Mouse (Mus musculus) kidney, postnatal 0 days (tissue): ENCODE data around the gene Sap30l. TPM values are rescaled to one million over a fixed set of nuclear protein-coding genes. Genes with fewer than 3 reads are reported as not detected.
A peak's percentile ranks its signal among the peaks of the same experiment; 100 is the strongest.

Experiments used
- ATAC-seq: fragments of 200-750 bp; cut with Nextera tagmentation; replicated peaks from 2 replicates; pipeline ENCODE4 v1.8.0; 2017; ENCODE audit warnings: low read depth, moderate number of reproducible peaks, moderate TSS enrichment, moderate library complexity; ENCODE audit not compliant: low FRiP score
- DNase-seq: peaks from one replicate; pipeline ENCODE4 v3.0.0-alpha.2; 2016; ENCODE audit warnings: low spot score
- H3K27ac ChIP-seq: fragments of 300-500 bp; sonication (generic); 2 replicates; pipeline ENCODE4 v1.5.1; 2014; ENCODE audit warnings: mild to moderate bottlenecking
- H3K27me3 ChIP-seq: fragments of 300-500 bp; sonication (generic); 2 replicates; pipeline ENCODE4 v1.6.1; 2014; ENCODE audit warnings: low read length, mixed read lengths; ENCODE audit not compliant: insufficient read depth
- H3K36me3 ChIP-seq: fragments of 300-500 bp; sonication (generic); 2 replicates; pipeline ENCODE4 v1.6.1; 2014; ENCODE audit warnings: low read length, mixed read lengths; ENCODE audit not compliant: insufficient read depth
- H3K4me1 ChIP-seq: fragments of 300-500 bp; sonication (generic); replicated peaks from 2 replicates; pipeline ENCODE4 v1.6.1; 2014; ENCODE audit warnings: antibody characterized with exemption, low read length, mixed read lengths; ENCODE audit not compliant: insufficient read depth
- H3K4me2 ChIP-seq: fragments of 300-500 bp; sonication (generic); 2 replicates; pipeline ENCODE4 v1.6.1; 2014; ENCODE audit warnings: mild to moderate bottlenecking, low read length, moderate library complexity, mixed read lengths
- H3K4me3 ChIP-seq: fragments of 300-500 bp; sonication (generic); replicated peaks from 2 replicates; pipeline ENCODE4 v1.5.1; 2014; ENCODE audit warnings: low read depth, low read length
- H3K9ac ChIP-seq: fragments of 300-500 bp; sonication (generic); 2 replicates; pipeline ENCODE4 v1.6.1; 2014; ENCODE audit warnings: low read depth, low read length
- H3K9me3 ChIP-seq: fragments of 300-500 bp; sonication (generic); replicated peaks from 2 replicates; pipeline ENCODE4 v1.6.1; 2016; ENCODE audit warnings: low read length, inconsistent platforms, mixed read lengths
- CTCF ChIP-seq: IDR thresholded peaks from 2 replicates; pipeline ENCODE4 v1.5.1; 2016; ENCODE audit warnings: antibody characterized with exemption, low read depth, mild to moderate bottlenecking, moderate library complexity
- WGBS: fragments of 180-500 bp; shearing (Covaris S2); extraction: QIAGEN DNeasy Blood & Tissue Kit; methylation state at CpG from one replicate; pipeline ENCODE4 v1.1.7; 2014; 5-methylcytosine and 5-hydroxymethylcytosine counted together
- polyA plus RNA-seq: library from polyadenylated mRNA; unstranded; fragments of >200 nt; fragmentation: Nextera tagmentation; extraction: Ambion mirVana; gene quantifications from 2 replicates; pipeline ENCODE4 v1.2.1, GENCODE M21; 2015

Sap30l gene
- polyA plus RNA-seq, 1 experiment from 2014 or later: 19.1 TPM

DNA sequence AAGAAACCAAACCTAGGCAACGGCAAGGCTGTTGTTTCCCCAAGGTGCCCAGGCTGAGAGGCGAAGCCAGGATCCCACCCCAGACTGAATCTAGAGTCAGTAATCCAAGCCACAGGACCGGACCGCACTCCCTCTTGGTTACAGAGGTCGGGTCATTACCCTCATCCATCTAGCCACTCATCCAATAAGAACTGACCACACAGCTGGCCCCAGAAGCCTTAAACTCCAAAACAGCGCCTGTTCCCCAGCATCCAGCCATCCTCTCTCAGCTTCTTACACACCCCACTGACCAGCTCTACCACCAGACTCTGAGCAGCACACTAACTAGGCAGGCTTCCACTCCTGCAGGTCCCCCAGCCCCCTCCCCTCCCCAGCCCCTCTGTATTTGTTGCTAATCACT, 6.4 kb upstream of the Sap30l start:
- DNase-seq (peak; percentile 66), ATAC-seq (peak; percentile 49)
- H3K4me3 ChIP-seq: no peak overlapping the region
- H3K9me3 ChIP-seq: no peaks in the 10 kb centered on the region
- TF ChIP-seq CTCF: no peak
- no peak overlapping the region for H3K4me2 ChIP-seq
- H3K4me1 ChIP-seq: no peaks in the 10 kb centered on the region
- no peak overlapping the region for H3K9ac ChIP-seq
- WGBS: 26% methylated on average over 6 of the region's 6 CpGs
- H3K36me3 ChIP-seq: no peaks in the 10 kb centered on the region
- H3K27ac ChIP-seq: no peak overlapping the region
- no peaks in the 10 kb centered on the region for H3K27me3 ChIP-seq

GRCm38 (mm10) chr11:57797828-57798227, 3.6 kb upstream of the Sap30l start:
- H3K9ac ChIP-seq: no peak overlapping the region
- no peaks in the 10 kb centered on the region for H3K9me3 ChIP-seq
- ATAC-seq: no peak
- no peak overlapping the region for H3K4me3 ChIP-seq
- no peaks in the 10 kb centered on the region for H3K36me3 ChIP-seq
- no peak overlapping the region for H3K27ac ChIP-seq
- H3K27me3 ChIP-seq: no peaks in the 10 kb centered on the region
- TF ChIP-seq CTCF: no peak
- H3K4me2 ChIP-seq: no peak overlapping the region
- DNase-seq: no peak
- WGBS: 77% methylated on average over 9 of the region's 9 CpGs
- H3K4me1 ChIP-seq: no peaks in the 10 kb centered on the region; the same call in 1 of the 2 replicates

DNA sequence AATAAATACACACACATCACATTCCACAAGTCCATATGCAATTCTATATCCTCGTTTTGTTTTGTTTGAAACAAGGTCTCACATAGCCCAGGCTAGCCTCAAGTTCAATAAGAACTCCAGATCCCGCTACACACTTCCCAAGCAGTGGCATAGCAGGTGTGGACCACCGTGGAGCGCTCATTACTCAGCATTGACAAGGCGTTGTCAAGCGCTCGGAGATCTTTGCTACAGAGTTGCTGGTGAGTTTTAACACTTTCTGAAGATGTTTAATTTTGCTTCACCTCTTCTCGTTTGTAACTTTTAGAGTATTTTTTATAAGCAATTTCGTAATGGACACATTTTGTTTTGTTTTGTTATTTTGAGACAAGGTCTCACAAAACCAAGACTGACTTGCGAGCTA, 2.0 kb upstream of the Sap30l start:
- ATAC-seq: no peak

DNA sequence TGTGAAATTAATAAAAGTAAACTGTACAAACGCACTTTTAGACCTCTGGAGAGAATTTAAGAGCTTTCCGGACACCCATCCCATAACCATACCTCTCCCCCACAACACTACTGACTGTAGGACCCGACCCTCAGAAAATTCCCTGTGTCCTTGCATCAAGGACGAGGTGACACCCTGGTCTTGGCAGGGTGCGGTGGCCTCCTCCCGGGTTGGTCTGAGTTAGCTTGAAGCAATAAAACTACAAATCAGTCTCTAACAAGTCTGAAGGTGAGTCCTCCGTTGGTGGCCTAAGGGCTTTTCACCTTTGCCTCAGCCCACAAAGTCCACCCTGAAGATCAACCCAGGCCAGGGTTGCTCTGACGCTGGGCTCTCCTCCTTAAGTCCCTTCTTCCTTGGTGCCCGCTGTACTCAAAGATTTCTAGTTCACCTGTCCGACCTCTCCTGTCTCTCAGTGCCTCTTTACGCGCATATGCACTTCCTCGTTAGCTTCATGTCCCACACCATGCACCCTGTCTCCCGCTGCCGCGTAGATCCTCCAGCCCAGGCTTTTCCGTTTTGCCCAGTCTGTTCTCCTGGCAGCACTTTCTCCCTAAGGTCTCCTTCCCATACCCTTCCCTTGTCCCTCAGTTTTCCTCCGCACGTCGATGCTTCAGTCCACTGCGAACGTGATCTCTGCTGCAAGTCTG, 1.0 kb upstream of the Sap30l start:
- H3K4me1 ChIP-seq: no peaks in the 10 kb centered on the region; the same call in 1 of the 2 replicates
- ATAC-seq (no peak), DNase-seq (peak; percentile 31)
- H3K27me3 ChIP-seq: no peaks in the 10 kb centered on the region
- H3K27ac ChIP-seq: peak overlapping the region; percentile 80
- TF ChIP-seq CTCF: no peak
- H3K9me3 ChIP-seq: no peaks in the 10 kb centered on the region
- peak overlapping the region; percentile 95 for H3K4me3 ChIP-seq
- H3K9ac ChIP-seq: peak overlapping the region; percentile 92
- 11% methylated on average over 22 of the region's 22 CpGs for WGBS
- peak overlapping the region; percentile 98 for H3K4me2 ChIP-seq
- no peaks in the 10 kb centered on the region for H3K36me3 ChIP-seq

More for the DNA sequence above, 2.0 kb upstream of the Sap30l start:
- no peak for DNase-seq
- Histone ChIP-seq H3K4me1 (no peaks in the 10 kb centered on the region; the same call in 1 of the 2 replicates), H3K4me2 (no peak overlapping the region), H3K36me3 (no peaks in the 10 kb centered on the region), H3K27ac (no peak overlapping the region), H3K27me3 (no peaks in the 10 kb centered on the region), H3K4me3 (no peak overlapping the region), H3K9ac (no peak overlapping the region), H3K9me3 (no peaks in the 10 kb centered on the region)
- no peak for TF ChIP-seq CTCF
- 88% methylated on average over 10 of the region's 10 CpGs for WGBS

DNA sequence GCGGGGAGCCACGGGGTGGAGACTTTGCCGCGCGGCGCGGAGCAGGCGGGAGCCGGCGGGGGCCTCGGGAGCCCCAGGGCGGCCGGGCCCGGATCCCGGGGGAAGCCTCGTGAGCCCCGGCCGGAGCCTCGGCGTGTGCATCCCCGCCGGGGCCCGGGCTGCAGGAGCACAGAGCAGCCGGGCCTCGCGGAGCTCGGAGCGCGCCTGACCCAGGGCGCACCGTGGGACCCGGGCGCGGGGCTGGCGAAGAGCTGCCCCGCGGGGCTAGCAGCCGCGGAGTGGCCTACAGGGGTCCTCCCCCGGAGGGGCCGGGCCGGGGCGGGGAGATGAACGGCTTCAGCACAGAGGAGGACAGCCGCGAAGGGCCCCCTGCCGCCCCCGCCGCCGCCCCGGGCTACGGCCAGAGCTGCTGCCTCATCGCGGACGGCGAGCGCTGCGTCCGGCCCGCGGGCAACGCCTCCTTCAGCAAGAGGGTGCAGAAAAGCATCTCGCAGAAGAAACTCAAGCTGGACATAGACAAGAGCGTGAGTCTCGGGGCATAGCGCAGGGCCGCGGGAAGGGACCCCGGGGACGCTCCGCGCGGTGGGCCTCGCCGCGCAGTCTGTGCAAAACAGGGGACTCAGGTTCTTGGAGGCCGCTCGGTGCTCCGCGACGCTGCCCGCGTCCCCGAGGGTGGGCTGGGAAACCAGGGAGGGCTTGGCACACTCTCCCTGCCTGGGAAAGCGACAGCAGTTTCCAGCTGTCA, 501 bp downstream of the Sap30l start:
- DNase-seq (peak; percentile 47), ATAC-seq (peak; percentile 49)
- under 1% methylated on average over 67 of the region's 85 CpGs for WGBS
- H3K27me3 ChIP-seq: no peaks in the 10 kb centered on the region
- TF ChIP-seq CTCF: no peak
- H3K27ac ChIP-seq: peak overlapping the region; percentile 57; the same call in 1 of the 2 replicates
- peak overlapping the region; percentile 95 for H3K4me3 ChIP-seq
- no peaks in the 10 kb centered on the region; the same call in 1 of the 2 replicates for H3K4me1 ChIP-seq
- H3K9ac ChIP-seq: peak overlapping the region; percentile 92
- no peaks in the 10 kb centered on the region for H3K9me3 ChIP-seq
- H3K4me2 ChIP-seq: peak overlapping the region; percentile 98
- H3K36me3 ChIP-seq: no peaks in the 10 kb centered on the region

- peak overlapping the region; percentile 98 for H3K4me2 ChIP-seq
- no peaks in the 10 kb centered on the region for H3K9me3 ChIP-seq
- no peak overlapping the region for H3K27ac ChIP-seq
- H3K4me3 ChIP-seq: peak overlapping the region; percentile 95
- TF ChIP-seq CTCF: no peak
- peak overlapping the region; percentile 92 for H3K9ac ChIP-seq
- ATAC-seq (no peak), DNase-seq (no peak)
- no peaks in the 10 kb centered on the region for H3K36me3 ChIP-seq
- H3K27me3 ChIP-seq: no peaks in the 10 kb centered on the region
- WGBS: 2% methylated on average over 18 of the region's 18 CpGs
- H3K4me1 ChIP-seq: no peaks in the 10 kb centered on the region; the same call in 1 of the 2 replicates
These were observed 1.1 kb downstream of the Sap30l start for GRCm38 (mm10) chr11:57802511-57802870.
